Comparison of ENCODE assay signal across 12 mouse cellular contexts in the genomic region with DNA sequence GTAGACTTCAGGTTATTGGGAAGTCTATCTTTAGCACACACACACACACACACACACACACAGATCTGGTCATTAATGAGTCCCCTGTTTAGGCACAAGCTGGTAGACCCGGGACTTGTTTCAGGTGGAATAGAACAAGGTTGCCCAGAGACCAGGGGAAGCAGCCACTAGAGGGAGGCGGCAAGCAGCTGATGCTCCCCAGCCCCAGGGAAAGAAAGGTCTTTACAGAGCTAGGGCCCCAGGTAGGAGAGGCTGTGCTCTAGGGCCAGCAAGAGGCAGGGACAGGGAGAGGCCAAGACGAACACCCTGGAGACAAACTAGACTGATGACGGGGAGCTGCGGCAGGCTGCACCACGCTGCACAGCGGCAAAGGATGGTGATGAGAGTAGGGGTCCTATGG.
DNase-seq lines count a peak whose midpoint lies in the region; ATAC-seq and TF ChIP-seq lines count a peak whose summit lies in the region.
"Had no signal": no experiment of that assay in that cellular context is flagged by ENCODE, and none has a peak within 500 bp of the region (broad histone marks: within the 10 kb centered on the region; RNA-seq: fewer than 3 reads in every experiment).

No protein-coding gene starts in this region.

- H3K9me3 ChIP-seq in kidney, embryonic 15.5 days (replicated peaks), result no peaks in the 10 kb centered on the region
- no peaks in the 10 kb centered on the region for H3K9me3 ChIP-seq in heart, postnatal 0 days (replicated peaks; ENCODE audit: control insufficient read depth, low read length)
- H3K9me3 ChIP-seq: embryonic facial prominence, embryonic 12.5 days; limb, embryonic 13.5 days had no signal

- H3K27ac ChIP-seq in kidney, embryonic 15.5 days, result no peak overlapping the region
- H3K27ac ChIP-seq in heart, postnatal 0 days (ENCODE audit: low read depth), result peak overlapping the region; percentile 73; the same call in 1 of the 2 replicates
- H3K27ac ChIP-seq: embryonic facial prominence, embryonic 12.5 days; limb, embryonic 13.5 days had no signal

- H3K4me1 ChIP-seq in kidney, embryonic 15.5 days, result peaks cover 41% of the 10 kb centered on the region
- H3K4me1 ChIP-seq in heart, postnatal 0 days (ENCODE audit: control insufficient read depth, insufficient read depth), result peaks cover 21% of the 10 kb centered on the region; the same call in 1 of the 2 replicates
- H3K4me1 ChIP-seq: embryonic facial prominence, embryonic 12.5 days; limb, embryonic 13.5 days had no signal

- TF ChIP-seq EP300 in heart, postnatal 0 days (IDR thresholded peaks at IDR 0.05; ENCODE audit: low read depth), result no peak

- no peak overlapping the region for H3K9ac ChIP-seq in kidney, embryonic 15.5 days
- H3K9ac ChIP-seq in heart, postnatal 0 days (replicated peaks; ENCODE audit: low read depth, low read length), result no peak overlapping the region
- H3K9ac ChIP-seq: embryonic facial prominence, embryonic 12.5 days; limb, embryonic 13.5 days had no signal

- no peak overlapping the region for H3K4me3 ChIP-seq in kidney, embryonic 15.5 days (replicated peaks)
- H3K4me3 ChIP-seq in heart, postnatal 0 days (ENCODE audit: low read depth, low read length), result no peak overlapping the region
- H3K4me3 ChIP-seq: embryonic facial prominence, embryonic 12.5 days; limb, embryonic 13.5 days had no signal

- ATAC-seq in frontal cortex, adult (ENCODE audit: low TSS enrichment), result peak; percentile 50; the same call in 1 of the 2 replicates
- ATAC-seq in kidney, embryonic 15.5 days (replicated peaks; ENCODE audit: low FRiP score), result no peak
- ATAC-seq in heart, postnatal 0 days (ENCODE audit: insufficient read depth, low read depth), result no peak

- WGBS in kidney, embryonic 15.5 days, result 57% methylated on average over 7 of the region's 7 CpGs
- 45% methylated on average over 7 of the region's 7 CpGs for WGBS in heart, postnatal 0 days

- no peak overlapping the region for H3K4me2 ChIP-seq in kidney, embryonic 15.5 days
- H3K4me2 ChIP-seq in heart, postnatal 0 days (ENCODE audit: low read depth, low read length), result no peak overlapping the region
- H3K4me2 ChIP-seq: embryonic facial prominence, embryonic 12.5 days; limb, embryonic 13.5 days had no signal

- no peaks in the 10 kb centered on the region for H3K27me3 ChIP-seq in kidney, embryonic 15.5 days
- H3K27me3 ChIP-seq in heart, postnatal 0 days (ENCODE audit: control insufficient read depth, insufficient read depth, low read length), result no peaks in the 10 kb centered on the region
- H3K27me3 ChIP-seq: embryonic facial prominence, embryonic 12.5 days; limb, embryonic 13.5 days had no signal

- no peak for DNase-seq in frontal cortex, postnatal 36 days (ENCODE audit: low spot score in 2 of 2)
- peak; percentile 55 to 64 for DNase-seq in kidney, postnatal 4 days
- peak; percentile 22 for DNase-seq in CD4-positive helper T cell, adult 2 months (ENCODE audit: low read depth, low spot score)
- DNase-seq in heart, postnatal 0 days (ENCODE audit: low spot score), result no peak
- DNase-seq in urinary bladder, adult 2 months (ENCODE audit: low spot score), result no peak
- DNase-seq in left cerebral cortex, adult 8-10 months (ENCODE audit: low spot score in 2 of 2), result no peak
- DNase-seq: gastrocnemius, postnatal 36 days; midbrain, embryonic 14.5 days had no signal

- peaks cover 71% of the 10 kb centered on the region for H3K36me3 ChIP-seq in kidney, embryonic 15.5 days
- peaks cover 99% of the 10 kb centered on the region for H3K36me3 ChIP-seq in heart, postnatal 0 days (replicated peaks; ENCODE audit: control insufficient read depth, insufficient read depth, low read length)

- TF ChIP-seq CTCF in heart, postnatal 0 days (IDR thresholded peaks at IDR 0.05; ENCODE audit: low read depth), result peak; percentile 41

Comparison
In these comparisons a context has a peak if more than half of its experiments do, and no peak if none do; other contexts are left out.
1. DNase-seq: peak in kidney, postnatal 4 days (2 of 2) and CD4-positive helper T cell, adult 2 months (single experiment); none in frontal cortex, postnatal 36 days (0 of 2), heart, postnatal 0 days (single experiment), urinary bladder, adult 2 months (single experiment) and left cerebral cortex, adult 8-10 months (0 of 2).